Mouse (Mus musculus): Measurements from ENCODE around the gene Cryaa. TPM values are rescaled to one million over a fixed set of nuclear protein-coding genes. Genes with fewer than 3 reads are reported as not detected.

The Cryaa gene
- not detected in 2 replicates for polyA plus RNA-seq (2014; fragmentation: Nextera tagmentation; extraction: Ambion mirVana)

DNA sequence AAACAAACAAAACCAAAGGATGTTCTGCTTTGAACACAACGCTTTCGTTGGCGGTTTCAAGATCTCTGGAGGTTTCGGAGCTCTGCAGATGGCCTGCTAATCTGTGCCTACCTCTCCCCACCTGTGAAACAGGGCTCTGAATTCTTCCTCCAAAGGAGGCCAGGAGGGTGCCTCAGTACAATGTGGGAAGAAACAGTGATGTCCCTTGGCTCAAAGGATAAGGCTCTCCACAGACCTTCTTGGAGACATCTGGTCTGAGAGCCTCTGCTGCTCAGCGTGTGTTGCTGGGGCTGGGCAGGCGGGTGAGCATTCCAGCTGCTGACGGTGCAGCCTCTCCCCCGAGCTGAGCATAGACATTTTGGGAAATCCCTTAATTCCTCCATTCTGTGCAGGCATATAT lies at the start of gene Cryaa:
Gene Cryaa, plus strand, starts transcription at position 301 of the 400 bp plus-strand sequence.
- Histone ChIP-seq H3K36me3 (ENCODE audit: control insufficient read depth, insufficient read depth, low read length) (no peaks in the 10 kb centered on the region), H3K27me3 (ENCODE audit: control insufficient read depth, insufficient read depth, low read length) (peaks cover 3% of the 10 kb centered on the region; the same call in 1 of the 2 replicates), H3K27ac (replicated peaks in 1 of 2; ENCODE audit: control insufficient read depth in 1 of 2, insufficient read depth in 1 of 2, low read depth in 2 of 2, low read length in 2 of 2) (no peak within 1 kb of the TSS), H3K4me1 (ENCODE audit: control insufficient read depth in 2 of 2, insufficient read depth in 2 of 2, low read length in 2 of 2) (no peaks in the 10 kb centered on the region), H3K9me3 (ENCODE audit: control insufficient read depth, low read length) (no peaks in the 10 kb centered on the region), H3K4me3 (ENCODE audit: control insufficient read depth in 1 of 2, insufficient read depth in 1 of 2, low read depth in 1 of 2, low read length in 2 of 2) (no peak within 1 kb of the TSS), H3K9ac (ENCODE audit: low read length) (no peak within 1 kb of the TSS), H3K4me2 (ENCODE audit: low read length) (no peak within 1 kb of the TSS)
- WGBS = 71% methylated on average over 8 of the region's 8 CpGs
- no peak for ATAC-seq (ENCODE audit: insufficient number of reproducible peaks, insufficient read depth, low FRiP score, low read depth)

GRCm38 (mm10) chr17:31627961-31628360 lies 49.6 kb upstream of the Cryaa start:
- H3K27ac ChIP-seq (replicated peaks in 1 of 2; ENCODE audit: control insufficient read depth in 1 of 2, insufficient read depth in 1 of 2, low read depth in 2 of 2, low read length in 2 of 2) = no peak overlapping the region
- H3K9ac ChIP-seq (ENCODE audit: low read length) = no peak overlapping the region
- no peak overlapping the region for H3K4me2 ChIP-seq (ENCODE audit: low read length)
- no peaks in the 10 kb centered on the region for H3K27me3 ChIP-seq (ENCODE audit: control insufficient read depth, insufficient read depth, low read length)
- ATAC-seq (ENCODE audit: insufficient number of reproducible peaks, insufficient read depth, low FRiP score, low read depth) = no peak
- H3K4me3 ChIP-seq (ENCODE audit: control insufficient read depth in 1 of 2, insufficient read depth in 1 of 2, low read depth in 1 of 2, low read length in 2 of 2) = no peak overlapping the region
- H3K4me1 ChIP-seq (ENCODE audit: control insufficient read depth in 2 of 2, insufficient read depth in 2 of 2, low read length in 2 of 2) = no peaks in the 10 kb centered on the region; a peak in 1 of 4 replicates
- 85% methylated on average over 2 of the region's 2 CpGs for WGBS
- H3K36me3 ChIP-seq (ENCODE audit: control insufficient read depth, insufficient read depth, low read length) = no peaks in the 10 kb centered on the region
- H3K9me3 ChIP-seq (ENCODE audit: control insufficient read depth, low read length) = no peaks in the 10 kb centered on the region

DNA sequence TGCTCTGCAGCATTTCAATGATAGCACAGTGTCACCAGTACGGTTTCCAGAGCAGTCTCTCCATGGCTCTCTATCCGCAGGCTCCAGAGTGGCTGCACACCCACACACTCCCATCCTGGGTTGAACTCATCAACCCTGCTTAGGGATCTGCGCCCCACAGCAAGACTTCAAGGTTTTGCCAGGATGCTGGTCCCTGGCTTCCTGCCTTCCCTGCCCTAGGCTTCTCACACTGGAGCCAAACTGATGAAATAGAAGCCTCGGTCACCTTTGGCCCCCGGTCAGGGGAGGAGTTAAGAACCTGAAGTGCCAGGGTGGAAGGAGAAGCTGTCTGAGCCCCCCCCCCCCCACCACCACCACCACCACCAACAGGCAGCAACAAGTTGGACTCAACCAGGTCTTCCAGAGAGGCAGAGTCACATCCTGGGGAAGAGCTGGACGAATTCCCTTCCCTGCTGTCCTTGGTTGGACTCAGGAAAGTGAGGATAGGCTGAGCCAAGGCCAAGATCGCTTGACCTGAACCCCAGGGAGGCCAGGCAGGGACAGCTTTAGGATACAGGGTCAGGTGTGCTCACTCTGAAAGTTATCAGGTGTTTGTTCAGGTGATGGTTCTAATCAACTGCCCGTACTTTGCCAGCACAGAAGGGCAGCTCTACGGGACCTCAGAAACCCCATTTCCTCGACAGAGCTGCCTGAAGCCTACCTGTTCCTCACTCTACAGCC lies 46.4 kb upstream of the Cryaa start:
- Histone ChIP-seq H3K27me3 (ENCODE audit: control insufficient read depth, insufficient read depth, low read length) (peaks cover 12% of the 10 kb centered on the region), H3K27ac (replicated peaks in 1 of 2; ENCODE audit: control insufficient read depth in 1 of 2, insufficient read depth in 1 of 2, low read depth in 2 of 2, low read length in 2 of 2) (no peak overlapping the region)
- WGBS = 64% methylated on average over 10 of the region's 10 CpGs

GRCm38 (mm10) chr17:31633007-31633406 lies 44.6 kb upstream of the Cryaa start:
- H3K4me2 ChIP-seq (ENCODE audit: low read length) = no peak overlapping the region
- H3K27me3 ChIP-seq (ENCODE audit: control insufficient read depth, insufficient read depth, low read length) = peaks cover 12% of the 10 kb centered on the region
- no peaks in the 10 kb centered on the region for H3K9me3 ChIP-seq (ENCODE audit: control insufficient read depth, low read length)
- peaks cover 13 to 15% of the 10 kb centered on the region in 2 experiments for H3K4me1 ChIP-seq (ENCODE audit: control insufficient read depth in 2 of 2, insufficient read depth in 2 of 2, low read length in 2 of 2)
- no peaks in the 10 kb centered on the region for H3K36me3 ChIP-seq (ENCODE audit: control insufficient read depth, insufficient read depth, low read length)
- ATAC-seq (ENCODE audit: insufficient number of reproducible peaks, insufficient read depth, low FRiP score, low read depth) = no peak
- H3K4me3 ChIP-seq (ENCODE audit: control insufficient read depth in 1 of 2, insufficient read depth in 1 of 2, low read depth in 1 of 2, low read length in 2 of 2) = no peak overlapping the region
- H3K9ac ChIP-seq (ENCODE audit: low read length) = no peak overlapping the region
- WGBS = 70% methylated on average over 6 of the region's 6 CpGs
- H3K27ac ChIP-seq (replicated peaks in 1 of 2; ENCODE audit: control insufficient read depth in 1 of 2, insufficient read depth in 1 of 2, low read depth in 2 of 2, low read length in 2 of 2) = no peak overlapping the region

More for the DNA sequence above, 46.4 kb upstream of the Cryaa start:
- H3K36me3 ChIP-seq (ENCODE audit: control insufficient read depth, insufficient read depth, low read length) = no peaks in the 10 kb centered on the region
- no peak overlapping the region for H3K4me2 ChIP-seq (ENCODE audit: low read length)
- peaks cover 2% of the 10 kb centered on the region in 2 experiments; a peak in 1 of 4 replicates for H3K4me1 ChIP-seq (ENCODE audit: control insufficient read depth in 2 of 2, insufficient read depth in 2 of 2, low read length in 2 of 2)
- no peak overlapping the region for H3K4me3 ChIP-seq (ENCODE audit: control insufficient read depth in 1 of 2, insufficient read depth in 1 of 2, low read depth in 1 of 2, low read length in 2 of 2)
- H3K9me3 ChIP-seq (ENCODE audit: control insufficient read depth, low read length) = no peaks in the 10 kb centered on the region
- ATAC-seq (ENCODE audit: insufficient number of reproducible peaks, insufficient read depth, low FRiP score, low read depth) = no peak
- H3K9ac ChIP-seq (ENCODE audit: low read length) = no peak overlapping the region

DNA sequence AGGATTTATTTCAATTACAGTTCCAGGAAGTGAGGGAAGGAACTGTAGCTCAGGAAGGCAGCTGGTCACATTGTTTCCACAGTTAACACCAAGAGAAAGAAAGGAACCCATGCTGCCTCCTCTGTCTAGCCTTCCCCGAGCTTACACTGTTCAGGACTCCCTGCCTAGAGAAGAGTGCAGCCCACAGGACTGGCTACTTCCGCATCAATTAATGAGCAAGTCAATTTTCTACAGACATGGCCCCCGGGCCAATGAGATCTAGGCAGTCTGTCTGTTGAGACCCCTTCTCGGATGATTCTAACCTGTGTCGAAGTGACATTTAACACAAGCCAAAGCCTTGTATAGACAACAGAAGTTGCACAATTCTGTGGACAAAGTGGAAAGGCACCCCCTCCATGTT lies 42.7 kb upstream of the Cryaa start:
- Histone ChIP-seq H3K36me3 (ENCODE audit: control insufficient read depth, insufficient read depth, low read length) (no peaks in the 10 kb centered on the region), H3K9ac (ENCODE audit: low read length) (no peak overlapping the region), H3K4me3 (ENCODE audit: control insufficient read depth in 1 of 2, insufficient read depth in 1 of 2, low read depth in 1 of 2, low read length in 2 of 2) (no peak overlapping the region), H3K4me1 (ENCODE audit: control insufficient read depth in 2 of 2, insufficient read depth in 2 of 2, low read length in 2 of 2) (peaks cover 17 to 22% of the 10 kb centered on the region in 2 experiments), H3K27ac (replicated peaks in 1 of 2; ENCODE audit: control insufficient read depth in 1 of 2, insufficient read depth in 1 of 2, low read depth in 2 of 2, low read length in 2 of 2) (no peak overlapping the region), H3K9me3 (ENCODE audit: control insufficient read depth, low read length) (no peaks in the 10 kb centered on the region), H3K27me3 (ENCODE audit: control insufficient read depth, insufficient read depth, low read length) (peaks cover 12% of the 10 kb centered on the region), H3K4me2 (ENCODE audit: low read length) (no peak overlapping the region)
- ATAC-seq (ENCODE audit: insufficient number of reproducible peaks, insufficient read depth, low FRiP score, low read depth) = no peak
- 69% methylated on average over 5 of the region's 5 CpGs for WGBS

GRCm38 (mm10) chr17:31635781-31636180 lies 41.8 kb upstream of the Cryaa start:
- no peak overlapping the region for H3K9ac ChIP-seq (ENCODE audit: low read length)
- H3K9me3 ChIP-seq (ENCODE audit: control insufficient read depth, low read length) = no peaks in the 10 kb centered on the region
- ATAC-seq (ENCODE audit: insufficient number of reproducible peaks, insufficient read depth, low FRiP score, low read depth) = no peak
- H3K4me2 ChIP-seq (ENCODE audit: low read length) = no peak overlapping the region
- peaks cover 12% of the 10 kb centered on the region for H3K27me3 ChIP-seq (ENCODE audit: control insufficient read depth, insufficient read depth, low read length)
- H3K4me3 ChIP-seq (ENCODE audit: control insufficient read depth in 1 of 2, insufficient read depth in 1 of 2, low read depth in 1 of 2, low read length in 2 of 2) = no peak overlapping the region
- peaks cover 17 to 23% of the 10 kb centered on the region in 2 experiments for H3K4me1 ChIP-seq (ENCODE audit: control insufficient read depth in 2 of 2, insufficient read depth in 2 of 2, low read length in 2 of 2)
- WGBS = 42% methylated on average over 11 of the region's 11 CpGs
- H3K36me3 ChIP-seq (ENCODE audit: control insufficient read depth, insufficient read depth, low read length) = no peaks in the 10 kb centered on the region
- no peak overlapping the region for H3K27ac ChIP-seq (replicated peaks in 1 of 2; ENCODE audit: control insufficient read depth in 1 of 2, insufficient read depth in 1 of 2, low read depth in 2 of 2, low read length in 2 of 2)

GRCm38 (mm10) chr17:31636277-31636941 lies 41.2 kb upstream of the Cryaa start:
- no peaks in the 10 kb centered on the region for H3K9me3 ChIP-seq (ENCODE audit: control insufficient read depth, low read length)
- WGBS = 4% methylated on average over 45 of the region's 45 CpGs
- peak overlapping the region; percentile 45 to 49 for H3K4me3 ChIP-seq (ENCODE audit: control insufficient read depth in 1 of 2, insufficient read depth in 1 of 2, low read depth in 1 of 2, low read length in 2 of 2)
- H3K27me3 ChIP-seq (ENCODE audit: control insufficient read depth, insufficient read depth, low read length) = peaks cover 12% of the 10 kb centered on the region
- H3K36me3 ChIP-seq (ENCODE audit: control insufficient read depth, insufficient read depth, low read length) = no peaks in the 10 kb centered on the region
- H3K27ac ChIP-seq (replicated peaks in 1 of 2; ENCODE audit: control insufficient read depth in 1 of 2, insufficient read depth in 1 of 2, low read depth in 2 of 2, low read length in 2 of 2) = no peak overlapping the region
- peak overlapping the region; percentile 55 for H3K9ac ChIP-seq (ENCODE audit: low read length)
- ATAC-seq (ENCODE audit: insufficient number of reproducible peaks, insufficient read depth, low FRiP score, low read depth) = no peak
- peak overlapping the region; percentile 97 for H3K4me2 ChIP-seq (ENCODE audit: low read length)
- H3K4me1 ChIP-seq (ENCODE audit: control insufficient read depth in 2 of 2, insufficient read depth in 2 of 2, low read length in 2 of 2) = peaks cover 17 to 23% of the 10 kb centered on the region in 2 experiments
